Mouse (Mus musculus) heart, postnatal 14 days (tissue): Measurements from ENCODE around the gene Gm21976. TPM values are rescaled to one million over a fixed set of nuclear protein-coding genes. Genes with fewer than 3 reads are reported as not detected.

ENCODE experiments used
- DNase-seq, 2 experiments: peaks; one replicate each; pipeline ENCODE4 v3.0.0; 2021 to 2022
- intact Hi-C: fragments of 180-260 bp; cut with DNase I; formaldehyde crosslinking; loops from one replicate; pipeline ENCODE4 v1.15.1; 2025
- total RNA-seq, 2 experiments: library from RNA; stranded (reverse); gene quantifications; 2 replicates each; pipeline ENCODE4 v1.2.3; 2021

The Gm21976 gene
- total RNA-seq, 2 experiments from 2014 or later, result not detected

DNA sequence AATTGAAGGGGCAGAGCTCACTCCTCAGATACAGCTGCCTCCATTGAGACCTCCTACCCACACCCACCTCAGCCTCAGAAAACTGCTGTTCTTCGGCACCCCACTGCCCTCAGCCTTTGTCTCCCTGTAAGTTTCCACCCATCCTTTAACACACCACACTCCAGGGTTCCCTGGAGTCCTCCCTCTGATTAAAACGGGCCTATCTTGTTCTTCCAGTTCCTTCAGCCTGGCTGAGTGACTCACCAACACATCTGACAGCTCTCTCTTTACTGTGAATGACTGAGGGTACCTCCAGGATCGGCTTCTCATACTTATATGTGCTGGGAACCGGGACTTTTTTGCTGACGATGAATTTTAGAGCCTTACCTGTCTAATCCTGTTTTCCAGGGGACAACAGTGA lies 16.4 kb downstream of the Gm21976 start:
- intact Hi-C loops, result loop anchor here (5.0 kb wide), 1 partner anchor 264 kb away; no protein-coding TSS in a partner anchor
- no peak for DNase-seq

DNA sequence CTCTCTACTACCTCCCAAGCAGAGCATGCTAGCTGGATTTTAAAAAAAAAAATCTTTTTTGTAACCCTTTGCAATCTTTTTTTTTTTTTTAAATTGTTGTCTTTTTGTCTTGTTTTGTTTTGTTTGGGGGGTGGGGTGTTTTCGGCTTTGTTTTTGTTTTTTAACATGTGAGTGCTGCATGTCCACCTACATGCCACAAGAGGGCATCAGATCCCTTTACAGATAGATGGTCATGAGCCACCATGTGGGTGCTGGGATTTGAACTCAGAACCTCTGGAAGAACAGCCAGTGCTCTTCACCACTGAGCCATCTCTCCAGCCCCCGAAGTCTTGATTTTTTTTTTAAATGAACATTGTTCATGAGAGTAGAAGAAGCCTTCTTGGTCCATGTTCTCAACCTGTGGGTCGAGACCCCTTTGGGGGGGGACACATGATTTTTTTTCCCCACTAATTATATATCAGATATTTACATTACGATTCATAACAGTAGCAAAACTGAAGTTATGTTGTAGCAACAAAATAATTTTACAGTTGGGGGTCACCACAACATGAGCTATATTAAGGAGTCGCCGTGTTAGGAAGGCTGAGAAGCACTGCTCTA lies 18.3 kb downstream of the Gm21976 start:
- intact Hi-C loops, result loop anchor here (5.0 kb wide), 1 partner anchor 266 kb away; no protein-coding TSS in a partner anchor

DNA sequence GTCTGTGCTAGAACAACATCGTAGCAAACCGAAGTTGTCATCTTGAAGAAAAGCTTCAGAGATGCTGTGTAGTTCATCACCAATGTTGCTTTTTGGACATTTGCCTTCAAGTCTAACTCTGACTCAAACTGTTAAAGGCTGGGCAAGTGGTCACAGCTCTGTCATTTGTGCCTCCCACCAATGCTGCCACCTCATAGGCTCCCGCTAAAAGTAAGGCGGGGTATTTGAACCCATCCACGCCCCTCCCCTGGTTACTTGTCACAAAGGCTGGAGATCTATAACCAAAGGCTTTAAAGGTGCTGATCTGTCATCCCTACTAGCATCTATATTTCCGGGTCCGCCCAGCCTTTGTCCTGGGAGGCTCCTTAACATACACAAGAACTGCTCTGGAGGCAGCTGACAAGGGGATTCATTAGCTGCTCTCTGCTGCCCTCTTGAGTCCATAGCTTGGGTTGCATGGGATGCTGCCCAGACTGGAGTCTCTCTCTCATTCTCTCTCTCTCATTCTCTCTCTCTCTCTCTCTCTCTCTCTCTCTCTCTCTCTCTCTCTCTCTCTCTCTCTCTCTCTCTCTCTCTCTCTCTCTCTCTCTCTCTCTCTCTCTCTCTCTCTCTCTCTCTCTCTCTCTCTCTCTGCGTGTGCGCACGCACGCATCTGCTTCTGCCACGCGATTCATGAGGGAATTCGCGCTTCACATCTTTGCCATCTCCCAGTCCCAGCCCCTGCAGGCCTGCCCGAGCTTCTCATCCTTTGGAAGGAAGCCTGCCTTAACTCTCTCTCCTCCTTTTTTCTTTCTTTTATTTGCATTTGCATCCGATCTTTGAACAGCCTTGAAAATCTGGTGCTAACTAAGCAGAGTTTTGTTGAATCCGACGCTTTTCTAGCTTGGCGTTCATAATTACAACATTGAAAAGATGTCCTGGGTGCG lies 19.4 kb downstream of the Gm21976 start:
- intact Hi-C loops, result loop anchor here (5.0 kb wide), 1 partner anchor 267 kb away; no protein-coding TSS in a partner anchor
- DNase-seq, result peak; percentile 74 to 83

More for the DNA sequence above, 18.3 kb downstream of the Gm21976 start:
- DNase-seq, result no peak

DNA sequence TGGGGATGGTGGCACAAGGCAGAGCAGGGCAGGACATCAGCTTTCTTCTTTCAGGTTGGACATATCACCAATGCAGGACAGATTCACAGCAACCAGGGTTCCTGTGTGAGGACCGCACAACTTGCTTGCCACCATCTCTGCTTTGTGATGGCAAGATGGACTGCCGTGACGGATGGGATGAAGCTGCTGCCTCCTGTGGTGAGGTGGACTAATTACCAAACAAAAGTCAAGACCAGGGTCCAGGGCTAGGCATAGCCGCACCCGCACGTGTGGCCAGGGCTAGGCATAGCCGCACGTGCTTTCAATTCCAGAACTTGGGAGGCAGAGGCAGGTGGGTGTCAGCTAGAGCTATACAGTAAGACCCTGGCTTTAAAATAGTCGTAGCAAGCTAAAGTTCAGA lies 25.6 kb downstream of the Gm21976 start:
- intact Hi-C loops, result no loop called here
- DNase-seq, result no peak

DNA sequence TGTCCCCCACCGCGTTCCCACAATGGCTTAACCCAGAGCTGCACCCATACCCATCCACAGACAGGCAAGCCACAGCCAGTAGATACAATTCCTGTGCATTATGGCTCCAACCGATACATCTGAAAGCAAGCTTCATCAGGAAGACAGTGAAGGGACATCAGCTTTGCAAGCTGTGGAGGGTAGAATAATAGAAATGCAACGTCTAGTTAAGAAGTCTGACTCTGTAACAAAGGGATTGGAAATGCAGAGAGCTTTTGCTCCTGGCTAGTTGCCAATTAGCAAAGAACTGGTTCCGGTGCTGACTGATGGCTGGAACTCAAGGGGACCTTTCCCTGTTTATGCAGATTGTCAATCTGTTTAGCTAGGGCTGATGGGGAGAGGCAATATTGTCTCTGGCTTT lies 26.7 kb downstream of the Gm21976 start:
- no peak for DNase-seq
- intact Hi-C loops, result no loop called here

DNA sequence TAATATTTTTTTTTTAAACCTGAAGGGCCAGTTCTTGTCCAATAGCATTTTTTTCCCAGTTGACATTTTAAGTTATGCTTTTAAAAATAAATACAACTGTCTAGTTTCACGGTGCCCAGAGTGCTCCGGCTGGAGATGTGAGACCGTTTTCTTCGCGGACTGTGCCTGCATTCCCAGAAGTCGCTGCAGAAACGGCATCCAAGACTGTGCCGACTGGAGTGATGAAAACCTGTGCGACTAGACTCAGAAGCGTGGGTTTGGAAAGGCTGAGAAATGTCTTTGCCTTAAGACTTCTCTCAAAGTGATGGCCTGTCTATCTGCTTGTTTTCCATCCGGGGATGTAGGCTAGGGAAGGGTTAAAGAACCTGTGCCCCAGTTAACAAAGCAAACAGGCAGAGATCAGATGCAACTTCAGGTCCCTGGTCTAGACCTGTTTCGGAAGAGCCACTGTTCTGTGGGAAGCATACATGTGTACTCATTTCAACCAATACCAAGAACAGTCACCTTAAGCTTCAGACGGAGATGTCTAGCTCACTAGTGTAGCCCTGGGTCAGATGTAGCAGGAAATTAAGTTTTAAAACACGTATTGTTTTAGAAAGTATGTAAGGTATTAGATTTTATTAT lies 27.3 kb downstream of the Gm21976 start:
- intact Hi-C loops, result no loop called here

DNA sequence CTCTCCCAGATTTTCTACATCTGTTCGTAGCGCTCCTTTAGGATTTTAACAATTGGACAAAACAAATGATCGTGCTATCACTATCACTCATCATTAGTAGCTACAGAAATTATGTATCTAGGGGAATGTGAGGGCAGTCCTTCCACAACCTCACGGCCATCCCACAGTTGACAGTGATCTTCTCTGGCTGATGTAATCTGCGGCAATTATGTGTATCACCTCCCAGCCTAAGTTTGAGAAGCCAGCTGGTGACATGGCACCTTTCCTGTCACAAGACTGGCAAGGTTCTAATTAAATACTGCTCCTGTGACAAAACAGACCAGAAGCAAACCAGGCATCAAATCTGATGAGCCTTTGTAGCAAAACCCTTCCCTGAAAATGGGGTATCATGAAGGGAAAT lies 28.3 kb downstream of the Gm21976 start:
- intact Hi-C loops, result no loop called here
- no peak for DNase-seq

More for the DNA sequence above, 27.3 kb downstream of the Gm21976 start:
- no peak for DNase-seq

DNA sequence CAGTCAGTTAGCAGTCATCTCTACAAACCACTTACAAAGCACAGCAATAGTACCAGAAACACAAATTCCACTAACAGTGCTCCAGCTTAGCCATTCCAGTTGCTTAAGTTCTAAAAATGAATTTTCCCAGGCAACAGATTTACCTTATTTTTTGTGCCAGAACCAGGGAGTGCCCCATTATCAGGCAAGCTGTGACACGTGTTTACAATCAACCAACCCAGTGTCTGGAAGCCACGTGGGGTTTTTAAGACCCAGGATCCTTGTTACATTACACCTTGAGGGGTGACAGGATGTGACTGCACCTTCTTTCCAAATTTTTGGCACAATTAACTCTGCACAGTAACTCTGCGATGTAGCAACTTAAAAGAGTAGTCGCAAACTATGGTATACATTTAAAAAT lies 29.0 kb downstream of the Gm21976 start:
- no peak for DNase-seq

DNA sequence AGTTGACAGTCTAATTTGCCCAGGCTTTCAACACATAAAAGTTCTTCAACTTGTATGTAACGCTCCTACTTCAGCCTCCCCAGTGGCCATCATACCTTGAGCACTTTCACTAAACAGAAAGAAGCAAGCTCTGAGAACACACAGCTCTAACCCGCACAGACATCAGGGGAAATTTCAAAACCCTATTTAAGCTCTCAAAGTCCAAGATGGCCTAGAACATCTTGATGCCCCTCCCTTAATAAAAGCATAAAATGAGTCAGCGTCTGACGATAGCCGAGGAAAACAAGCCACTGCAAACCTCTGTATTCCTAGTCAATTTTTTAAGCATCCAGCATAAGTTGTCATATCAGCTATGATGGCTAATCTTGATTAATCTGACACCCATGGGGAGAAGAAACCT lies 31.9 kb downstream of the Gm21976 start:
- DNase-seq, result no peak
- intact Hi-C loops, result no loop called here

More for the DNA sequence above, 29.0 kb downstream of the Gm21976 start:
- intact Hi-C loops, result no loop called here

DNA sequence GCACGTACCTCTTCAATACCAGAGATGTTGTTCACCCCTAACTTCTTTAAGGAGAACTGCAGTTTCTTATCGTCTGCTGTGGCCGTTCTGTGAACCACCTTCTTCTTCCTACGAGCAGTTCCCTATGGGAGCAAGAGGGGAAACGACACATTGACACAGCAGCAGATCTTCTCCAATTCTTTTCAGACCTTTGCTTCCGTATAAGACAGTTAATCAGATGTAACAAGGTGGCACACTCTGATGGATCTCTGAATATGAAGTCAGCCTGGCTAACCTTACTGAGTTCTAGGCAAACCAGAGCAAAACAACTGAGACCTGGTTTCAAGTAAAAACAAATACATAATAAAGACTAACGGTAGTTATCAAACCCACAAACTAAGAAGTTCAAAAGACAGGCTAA lies 33.9 kb downstream of the Gm21976 start:
- intact Hi-C loops, result no loop called here
- no peak for DNase-seq

DNA sequence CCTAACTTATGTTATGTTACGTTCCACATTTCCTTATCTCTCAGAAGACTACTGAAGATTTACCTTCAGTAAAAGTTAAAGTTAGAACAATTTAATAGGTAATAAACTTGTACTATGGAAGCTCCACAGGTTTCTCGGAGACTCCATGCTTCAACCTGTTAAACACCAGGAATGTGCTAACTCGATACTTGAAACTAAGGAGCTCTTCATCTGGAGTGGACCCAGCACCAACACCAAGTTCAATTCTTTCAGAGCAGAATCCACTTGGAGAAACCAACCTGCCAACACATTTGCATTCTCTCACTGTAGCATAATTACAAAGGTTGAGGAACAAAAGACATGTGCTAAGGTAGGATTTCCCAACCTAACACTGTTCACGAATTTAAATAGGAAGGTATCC lies 35.4 kb downstream of the Gm21976 start:
- intact Hi-C loops, result no loop called here
- no peak for DNase-seq

DNA sequence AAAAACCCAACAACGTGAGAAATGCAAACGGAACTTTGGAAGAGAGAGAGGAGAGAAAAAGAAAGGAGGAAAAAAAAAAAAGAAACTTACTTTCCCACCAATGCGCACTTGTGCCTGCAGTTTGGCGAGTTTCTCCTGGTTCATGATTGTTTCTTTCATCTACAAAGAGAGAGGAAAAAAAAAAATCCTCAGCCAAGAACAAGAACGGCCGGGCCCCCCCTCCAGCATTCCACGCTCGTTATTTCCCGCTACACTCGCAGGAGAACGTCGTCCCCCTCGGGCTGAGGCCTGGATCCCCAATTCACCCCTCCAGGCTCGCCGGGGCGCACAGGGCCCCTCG lies 36.4 kb downstream of the Gm21976 start:
- no peak for DNase-seq
- intact Hi-C loops, result no loop called here

DNA sequence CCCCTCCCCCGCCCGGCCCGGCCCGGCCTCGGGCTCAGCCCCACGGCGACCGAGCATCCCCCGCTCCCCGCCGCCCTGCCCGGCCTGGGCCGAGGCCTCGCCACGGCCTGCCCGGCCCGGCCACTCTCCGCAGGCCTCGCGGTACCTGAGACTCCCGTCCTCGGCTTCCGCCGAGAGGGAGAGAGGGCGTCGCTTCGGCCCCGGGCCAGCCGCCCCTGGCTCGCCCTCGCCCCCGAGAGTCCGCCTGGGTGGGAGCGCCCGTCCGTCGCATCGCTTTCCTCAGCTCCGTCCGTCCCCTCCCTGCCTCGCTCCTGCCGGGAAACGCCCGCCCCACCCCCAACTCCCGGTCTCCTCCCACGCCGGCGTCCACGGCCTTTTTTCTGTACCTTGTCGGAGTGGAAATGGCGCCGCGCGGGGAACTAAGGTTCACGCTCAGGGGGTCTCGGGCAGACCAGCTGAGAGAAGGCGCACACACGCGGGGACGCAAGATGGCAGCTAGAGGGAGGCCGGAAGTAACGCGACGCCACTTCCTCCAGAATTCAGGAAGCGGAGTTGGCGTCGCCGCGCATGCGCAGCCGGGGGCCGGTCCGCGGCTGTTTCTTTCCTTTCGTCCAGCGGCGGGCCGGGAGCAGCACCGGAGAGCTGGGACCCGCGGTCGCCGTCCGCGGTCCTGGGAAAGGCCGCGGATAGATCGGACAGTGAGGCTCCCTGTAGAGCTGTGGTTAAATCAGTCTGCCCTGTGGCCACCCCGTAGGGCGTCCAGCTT lies 37.0 kb downstream of the Gm21976 start, which contains the start of gene Btf3:
Gene Btf3, minus strand, starts transcription at position 527 of the 766 bp plus-strand sequence.
- DNase-seq, result peak; percentile 96
- intact Hi-C loops, result no loop called here

DNA sequence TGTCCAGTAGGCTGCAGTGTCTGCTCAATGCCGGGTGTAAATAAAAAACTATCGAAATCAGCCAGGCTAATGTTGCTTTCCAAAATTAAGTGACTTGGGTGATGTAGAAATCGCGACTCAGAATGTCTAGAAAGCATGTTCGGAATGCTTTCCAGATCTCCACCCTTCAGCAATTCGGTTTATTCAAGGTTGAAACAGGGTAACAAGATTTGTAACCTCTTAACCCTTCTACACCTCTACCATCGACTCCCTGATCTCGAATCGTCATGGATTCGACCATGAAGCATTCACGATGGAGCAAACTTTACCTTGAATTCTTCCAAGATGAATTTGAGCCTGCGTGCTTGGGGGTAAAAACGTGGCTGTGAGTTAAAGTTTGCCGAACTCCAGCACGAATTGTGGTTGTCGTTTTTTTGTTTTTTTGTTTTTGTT lies 37.6 kb downstream of the Gm21976 start:
- intact Hi-C loops, result no loop called here
- DNase-seq, result no peak

DNA sequence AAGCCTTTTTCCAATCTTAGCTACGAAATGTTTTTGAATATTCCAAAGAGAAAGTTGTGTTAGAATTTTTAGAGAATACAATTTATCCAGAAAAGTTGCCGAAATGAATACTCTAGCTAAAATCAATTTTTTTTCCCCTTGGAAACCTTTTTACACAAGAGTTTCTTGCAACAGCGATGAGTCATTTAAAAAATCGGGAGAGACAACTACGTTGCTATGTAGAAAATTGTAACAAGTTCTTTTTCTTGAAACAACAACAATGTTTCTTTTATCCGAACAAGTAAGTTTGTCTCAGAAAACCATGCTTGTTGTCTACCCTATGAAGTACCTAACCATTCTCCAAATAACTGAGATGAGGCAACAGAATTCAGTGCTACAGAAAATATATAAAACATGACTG lies 38.2 kb downstream of the Gm21976 start:
- DNase-seq, result no peak

DNA sequence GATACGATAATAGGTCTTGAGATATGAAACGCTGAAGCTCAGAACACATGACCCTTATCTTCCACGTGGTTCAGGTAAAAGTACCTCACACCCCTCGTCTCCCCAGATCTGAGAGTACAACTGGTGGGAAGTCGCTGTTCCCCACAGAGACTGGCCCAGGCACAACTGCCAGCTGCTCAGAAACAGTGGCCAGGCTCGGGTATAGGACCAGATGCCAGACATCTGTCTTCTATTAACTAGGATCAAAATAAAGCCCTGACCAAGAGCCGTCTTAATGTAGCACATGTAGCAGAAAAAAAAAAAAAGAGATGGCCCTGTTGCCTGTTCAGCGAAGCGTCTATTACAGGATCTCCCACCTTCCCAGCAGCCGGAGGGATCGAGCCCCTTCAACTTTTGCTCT lies 45.3 kb downstream of the Gm21976 start:
- DNase-seq, result no peak
- intact Hi-C loops, result no loop called here

More for the DNA sequence above, 38.2 kb downstream of the Gm21976 start:
- intact Hi-C loops, result no loop called here

DNA sequence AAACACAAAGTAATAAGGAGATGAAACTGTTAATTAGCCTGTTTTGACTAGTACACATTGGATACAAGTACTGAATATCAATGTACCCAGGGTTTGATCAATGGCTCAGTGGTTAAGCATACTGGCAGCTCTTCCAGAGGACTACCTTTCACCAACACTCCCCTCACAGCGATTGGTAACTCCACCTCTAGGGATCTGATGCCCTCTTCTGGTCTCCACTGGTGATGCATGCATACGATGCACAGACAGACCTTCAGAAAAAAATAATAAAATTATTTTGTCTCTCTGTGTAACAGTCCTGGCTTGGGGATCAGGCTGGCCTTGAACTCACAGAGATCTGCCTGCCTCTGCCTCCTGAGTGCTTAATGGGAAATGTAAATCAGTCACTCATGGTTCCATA lies 52.4 kb downstream of the Gm21976 start:
- intact Hi-C loops, result no loop called here
- DNase-seq, result peak in 1 of 2 experiments; percentile 34

DNA sequence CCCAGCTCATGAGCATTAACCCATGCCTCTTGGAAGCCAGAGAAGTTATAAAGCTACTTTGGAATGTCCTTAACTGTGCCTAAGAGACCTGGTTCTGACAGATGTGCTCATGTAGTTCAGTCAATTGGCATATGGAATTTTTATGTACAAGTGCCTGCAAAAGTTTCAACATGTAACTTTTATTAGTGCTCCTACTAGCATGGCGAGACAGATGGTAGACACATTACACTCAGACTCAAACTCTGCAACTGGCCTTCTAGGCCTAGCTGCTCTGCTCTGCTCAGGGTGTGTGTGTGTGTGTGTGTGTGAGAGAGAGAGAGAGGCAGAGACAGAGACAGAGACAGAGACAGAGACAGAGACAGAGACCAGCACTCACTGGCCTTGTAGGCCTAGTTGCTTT lies 56.5 kb downstream of the Gm21976 start:
- DNase-seq, result no peak
- intact Hi-C loops, result no loop called here

DNA sequence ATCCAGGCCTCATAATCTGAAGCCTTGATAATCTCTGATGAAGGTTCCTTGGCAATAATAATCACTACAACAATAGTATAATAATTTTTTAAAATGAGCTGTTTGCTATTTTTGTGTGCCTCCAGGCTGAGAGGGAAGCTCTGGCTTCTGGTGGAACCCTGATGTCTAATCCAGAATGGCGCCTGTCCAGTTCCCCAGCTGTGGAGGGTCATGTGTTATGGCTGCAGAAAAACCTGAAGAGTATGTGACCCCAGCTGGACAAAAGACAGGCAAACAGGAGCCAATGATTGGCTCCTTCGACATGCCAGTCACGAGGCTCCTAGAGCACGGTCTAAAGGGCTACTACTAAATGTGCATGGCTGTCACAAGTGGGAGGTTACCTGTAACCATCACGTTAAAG lies 60.8 kb downstream of the Gm21976 start:
- intact Hi-C loops, result no loop called here
- peak; percentile 58 to 72 for DNase-seq

DNA sequence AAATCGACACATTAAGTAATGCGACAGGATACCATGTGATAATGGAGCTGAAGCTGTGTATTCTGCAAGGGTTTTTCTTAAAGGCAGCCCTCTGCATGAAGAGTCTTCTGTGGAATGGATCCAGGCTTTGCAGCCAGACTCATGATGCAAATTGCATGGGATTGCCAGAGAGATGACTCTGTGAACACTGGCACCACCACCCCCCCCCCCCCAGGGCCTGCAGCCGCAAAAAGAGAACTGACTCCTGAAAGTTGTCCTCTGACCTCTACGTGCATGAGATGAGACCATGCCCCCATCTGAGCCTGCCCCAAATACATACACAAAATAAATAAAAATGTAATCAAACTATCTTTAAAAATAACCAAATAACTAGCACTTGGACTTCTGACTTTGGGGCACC lies 69.8 kb downstream of the Gm21976 start:
- intact Hi-C loops, result no loop called here
- no peak for DNase-seq
